Mouse (Mus musculus): Measurements from ENCODE around the gene Mycbp2. TPM values are rescaled to one million over a fixed set of nuclear protein-coding genes. Genes with fewer than 3 reads are reported as not detected.

The Mycbp2 gene
- polyA plus RNA-seq, 1 experiment from 2014 or later: 12.9 TPM

DNA sequence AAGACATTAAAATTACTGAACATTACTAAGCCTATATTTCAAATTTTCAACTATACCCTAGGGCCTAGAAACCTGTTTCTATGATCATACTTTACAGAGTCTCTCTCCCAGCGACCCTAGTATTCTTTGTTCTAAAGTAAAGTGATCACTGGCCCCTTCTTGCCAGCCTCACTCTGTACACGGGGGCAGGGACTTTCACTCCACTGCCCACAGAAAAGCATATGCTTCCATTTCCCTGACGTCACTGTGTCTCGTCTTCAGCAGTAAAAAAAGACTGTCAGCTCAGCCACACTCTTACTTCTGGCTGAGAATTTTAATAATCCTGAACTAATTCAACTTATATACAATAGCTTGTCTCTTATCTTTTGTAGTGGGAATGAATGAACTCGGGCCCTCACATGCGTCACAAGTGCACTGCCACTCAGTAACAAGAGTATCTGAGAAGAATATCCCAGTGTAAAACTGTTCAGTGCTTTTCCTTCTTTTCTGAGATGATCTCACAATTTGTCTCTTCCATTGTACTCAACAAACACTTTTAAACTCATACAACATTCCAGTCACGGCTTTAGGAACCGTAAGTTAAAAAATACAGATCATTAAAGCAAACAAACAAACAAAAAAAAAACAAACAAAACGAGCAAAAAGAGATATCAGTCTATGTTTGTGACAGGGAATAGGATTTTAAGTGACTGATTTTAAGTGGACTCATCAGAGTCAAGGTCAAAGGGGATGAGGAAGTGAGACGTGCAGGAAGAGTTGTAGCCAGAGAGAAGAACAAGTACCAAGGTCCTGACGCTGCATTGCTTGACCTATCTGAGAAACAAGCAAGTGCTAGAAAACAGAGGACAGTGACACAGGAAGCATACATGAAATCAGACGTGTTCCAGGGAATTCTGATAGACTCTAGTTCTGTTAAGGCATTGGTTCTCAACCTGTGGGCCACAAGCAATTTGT lies 112.7 kb downstream of the Mycbp2 start:
- 77% methylated on average over 12 of the region's 12 CpGs for WGBS
- no peak overlapping the region for H3K9ac ChIP-seq (ENCODE audit: low read depth, low read length)
- ATAC-seq: no peak
- 0 out of 2 replicates have a peak, but pooled peaks cover 2% of the 10 kb centered on the region for H3K36me3 ChIP-seq (ENCODE audit: control insufficient read depth, insufficient read depth, low read length)
- H3K4me3 ChIP-seq (ENCODE audit: low read length): no peak overlapping the region
- no peaks in the 10 kb centered on the region for H3K27me3 ChIP-seq (replicated peaks; ENCODE audit: control insufficient read depth, insufficient read depth, low read length)
- H3K4me2 ChIP-seq (ENCODE audit: low read depth, low read length): no peak overlapping the region
- no peaks in the 10 kb centered on the region for H3K4me1 ChIP-seq (ENCODE audit: control insufficient read depth, insufficient read depth, low read length)
- H3K9me3 ChIP-seq (ENCODE audit: control insufficient read depth, low read length): no peaks in the 10 kb centered on the region
- no peak overlapping the region for H3K27ac ChIP-seq (ENCODE audit: low read length)

DNA sequence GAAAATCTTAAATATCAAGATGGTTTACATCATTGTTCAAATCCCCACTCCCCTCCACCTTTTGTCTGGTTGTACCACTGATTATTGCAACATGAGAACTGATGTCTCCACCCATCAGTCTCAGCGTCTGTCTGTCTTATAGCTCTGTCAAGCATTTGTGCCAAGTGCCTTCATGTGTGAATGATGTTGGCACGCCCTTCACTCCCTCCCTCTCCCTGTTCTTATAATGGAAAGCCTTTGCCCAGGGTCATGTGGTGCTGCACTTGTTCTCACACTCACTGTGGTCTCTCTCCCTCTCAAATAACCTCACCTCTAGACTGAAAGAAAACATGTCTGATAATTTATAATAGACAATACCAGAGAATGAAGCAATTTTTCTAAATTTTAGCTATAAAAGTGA lies 124.3 kb downstream of the Mycbp2 start:
- H3K4me3 ChIP-seq (ENCODE audit: low read length): no peak overlapping the region
- H3K27ac ChIP-seq (ENCODE audit: low read length): no peak overlapping the region
- WGBS: 86% methylated on average over 2 of the region's 2 CpGs
- no peaks in the 10 kb centered on the region for H3K27me3 ChIP-seq (replicated peaks; ENCODE audit: control insufficient read depth, insufficient read depth, low read length)
- no peak overlapping the region for H3K4me2 ChIP-seq (ENCODE audit: low read depth, low read length)
- no peak for ATAC-seq
- H3K9ac ChIP-seq (ENCODE audit: low read depth, low read length): no peak overlapping the region
- no peaks in the 10 kb centered on the region for H3K9me3 ChIP-seq (ENCODE audit: control insufficient read depth, low read length)
- H3K4me1 ChIP-seq (ENCODE audit: control insufficient read depth, insufficient read depth, low read length): no peaks in the 10 kb centered on the region
- peaks cover 3% of the 10 kb centered on the region; the same call in 1 of the 2 replicates for H3K36me3 ChIP-seq (ENCODE audit: control insufficient read depth, insufficient read depth, low read length)

DNA sequence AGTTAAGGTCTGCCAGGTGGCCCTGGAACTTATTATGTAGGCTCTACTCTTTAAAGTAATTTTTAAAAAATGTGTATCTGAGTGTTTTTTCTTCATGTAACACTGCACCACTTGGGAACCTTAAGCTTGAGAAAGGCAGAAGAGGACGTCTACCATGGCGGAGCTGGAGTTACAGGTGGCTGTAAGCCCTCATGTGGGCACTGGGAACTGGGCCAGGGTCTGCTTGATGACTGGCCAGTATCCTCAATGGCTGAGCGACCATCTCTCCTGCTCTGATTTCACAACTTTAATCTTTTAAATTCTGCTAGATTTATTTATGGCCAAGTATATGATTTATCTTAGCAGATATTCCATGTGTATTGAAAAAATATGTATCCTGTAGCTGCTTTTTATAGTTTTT lies 124.9 kb downstream of the Mycbp2 start:
- no peak for ATAC-seq
- no peaks in the 10 kb centered on the region for H3K4me1 ChIP-seq (ENCODE audit: control insufficient read depth, insufficient read depth, low read length)
- no peaks in the 10 kb centered on the region for H3K9me3 ChIP-seq (ENCODE audit: control insufficient read depth, low read length)
- no peak overlapping the region for H3K9ac ChIP-seq (ENCODE audit: low read depth, low read length)
- H3K27ac ChIP-seq (ENCODE audit: low read length): no peak overlapping the region
- H3K4me3 ChIP-seq (ENCODE audit: low read length): no peak overlapping the region
- no peaks in the 10 kb centered on the region for H3K27me3 ChIP-seq (replicated peaks; ENCODE audit: control insufficient read depth, insufficient read depth, low read length)
- H3K36me3 ChIP-seq (ENCODE audit: control insufficient read depth, insufficient read depth, low read length): peaks cover 3% of the 10 kb centered on the region; the same call in 1 of the 2 replicates
- WGBS: 87% methylated on average over 3 of the region's 3 CpGs
- no peak overlapping the region for H3K4me2 ChIP-seq (ENCODE audit: low read depth, low read length)

DNA sequence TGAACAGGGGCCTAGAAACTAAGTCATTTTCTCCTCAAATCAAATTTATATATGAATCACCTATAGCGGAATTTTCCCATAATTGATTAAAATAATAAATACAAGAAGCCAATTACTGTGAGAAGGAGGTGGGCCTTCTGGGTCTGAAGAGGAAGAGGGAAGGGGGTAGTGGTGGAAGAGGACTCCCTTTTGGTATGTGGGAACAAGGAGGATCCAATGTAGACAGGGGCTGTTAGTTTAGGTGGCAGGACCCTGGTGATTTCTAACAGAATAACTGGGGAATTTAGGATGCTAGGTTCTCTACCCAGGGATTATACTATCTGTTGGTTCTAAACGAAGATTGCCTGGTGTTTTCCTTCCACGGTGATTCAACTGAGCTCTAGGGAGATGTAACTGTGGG lies 130.3 kb downstream of the Mycbp2 start:
- no peaks in the 10 kb centered on the region for H3K9me3 ChIP-seq (ENCODE audit: control insufficient read depth, low read length)
- no peaks in the 10 kb centered on the region for H3K27me3 ChIP-seq (replicated peaks; ENCODE audit: control insufficient read depth, insufficient read depth, low read length)
- no peak for ATAC-seq
- no peak overlapping the region for H3K27ac ChIP-seq (ENCODE audit: low read length)
- no peak overlapping the region for H3K4me2 ChIP-seq (ENCODE audit: low read depth, low read length)
- H3K4me3 ChIP-seq (ENCODE audit: low read length): no peak overlapping the region
- 85% methylated on average over 3 of the region's 3 CpGs for WGBS
- H3K36me3 ChIP-seq (ENCODE audit: control insufficient read depth, insufficient read depth, low read length): no peaks in the 10 kb centered on the region; the same call in 1 of the 2 replicates
- H3K4me1 ChIP-seq (ENCODE audit: control insufficient read depth, insufficient read depth, low read length): no peaks in the 10 kb centered on the region
- no peak overlapping the region for H3K9ac ChIP-seq (ENCODE audit: low read depth, low read length)

DNA sequence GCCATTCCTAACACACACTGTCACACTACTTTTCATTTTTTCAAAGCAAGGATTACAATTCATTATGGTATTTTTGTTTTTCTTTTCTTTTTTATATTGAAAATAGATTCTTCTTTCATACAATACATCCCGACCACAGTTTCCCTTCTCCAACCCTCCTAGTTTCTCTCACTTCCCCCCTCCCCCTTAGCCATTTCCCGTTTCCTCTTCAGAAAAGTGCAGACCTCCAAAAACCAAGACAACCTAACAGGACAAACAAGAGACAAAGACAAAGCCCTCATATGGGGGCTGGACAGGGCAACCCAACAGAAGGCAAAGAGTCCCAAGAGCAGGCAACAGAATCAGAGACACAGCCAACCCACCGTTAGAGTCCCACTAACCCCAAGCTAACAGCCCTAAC lies 160.0 kb downstream of the Mycbp2 start:
- no peaks in the 10 kb centered on the region for H3K9me3 ChIP-seq (ENCODE audit: control insufficient read depth, low read length)
- H3K27me3 ChIP-seq (replicated peaks; ENCODE audit: control insufficient read depth, insufficient read depth, low read length): no peaks in the 10 kb centered on the region
- H3K9ac ChIP-seq (ENCODE audit: low read depth, low read length): no peak overlapping the region
- H3K4me3 ChIP-seq (ENCODE audit: low read length): no peak overlapping the region
- no peak for ATAC-seq
- H3K36me3 ChIP-seq (ENCODE audit: control insufficient read depth, insufficient read depth, low read length): no peaks in the 10 kb centered on the region; the same call in 1 of the 2 replicates
- WGBS: 79% methylated on average over 3 of the region's 3 CpGs
- H3K27ac ChIP-seq (ENCODE audit: low read length): no peak overlapping the region
- H3K4me1 ChIP-seq (ENCODE audit: control insufficient read depth, insufficient read depth, low read length): no peaks in the 10 kb centered on the region
- no peak overlapping the region for H3K4me2 ChIP-seq (ENCODE audit: low read depth, low read length)

DNA sequence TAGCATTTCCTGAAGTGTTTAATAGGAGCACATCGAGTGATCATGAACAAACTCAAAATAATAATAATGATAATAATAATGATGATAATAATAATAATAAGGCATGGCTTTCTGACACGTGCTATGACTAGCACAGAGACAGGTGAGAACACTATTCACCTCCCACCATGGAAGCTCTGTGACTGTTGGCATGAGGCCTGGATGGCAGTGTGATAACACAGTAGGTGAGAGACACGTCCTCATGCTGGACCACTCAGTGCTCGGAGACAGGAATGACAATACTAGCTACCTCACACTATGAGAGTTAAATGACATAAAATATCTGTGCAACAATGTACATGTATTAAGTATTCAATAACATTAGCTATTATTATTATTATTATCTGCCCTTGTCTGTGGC lies 160.5 kb downstream of the Mycbp2 start:
- H3K4me3 ChIP-seq (ENCODE audit: low read length): no peak overlapping the region
- no peak overlapping the region for H3K9ac ChIP-seq (ENCODE audit: low read depth, low read length)
- H3K4me2 ChIP-seq (ENCODE audit: low read depth, low read length): no peak overlapping the region
- no peaks in the 10 kb centered on the region for H3K9me3 ChIP-seq (ENCODE audit: control insufficient read depth, low read length)
- no peaks in the 10 kb centered on the region; the same call in 1 of the 2 replicates for H3K36me3 ChIP-seq (ENCODE audit: control insufficient read depth, insufficient read depth, low read length)
- H3K27me3 ChIP-seq (replicated peaks; ENCODE audit: control insufficient read depth, insufficient read depth, low read length): no peaks in the 10 kb centered on the region
- 96% methylated on average over 4 of the region's 4 CpGs for WGBS
- H3K4me1 ChIP-seq (ENCODE audit: control insufficient read depth, insufficient read depth, low read length): no peaks in the 10 kb centered on the region
- H3K27ac ChIP-seq (ENCODE audit: low read length): no peak overlapping the region
- ATAC-seq: no peak

DNA sequence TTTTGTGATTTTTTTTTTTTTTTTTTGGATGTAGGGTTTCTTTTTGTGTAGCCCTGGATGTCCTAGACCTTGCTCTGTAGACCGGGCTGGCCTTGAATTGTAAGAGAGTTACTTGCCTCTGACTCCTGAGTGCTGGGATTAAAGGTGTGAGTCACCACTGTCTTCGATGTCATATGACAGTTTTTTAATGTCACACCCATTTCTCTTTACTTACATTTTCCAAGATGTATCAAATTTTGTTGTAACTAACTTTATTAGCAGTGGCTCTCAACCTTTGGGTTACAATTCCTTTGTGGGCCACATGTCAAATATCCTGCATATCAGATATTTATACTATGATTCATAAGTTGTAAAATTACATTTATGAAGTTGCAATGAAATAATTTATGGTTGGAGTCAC lies 166.5 kb downstream of the Mycbp2 start:
- no peak for ATAC-seq
- Histone ChIP-seq H3K27ac (ENCODE audit: low read length) (no peak overlapping the region), H3K9ac (ENCODE audit: low read depth, low read length) (no peak overlapping the region), H3K4me1 (ENCODE audit: control insufficient read depth, insufficient read depth, low read length) (no peaks in the 10 kb centered on the region), H3K4me3 (ENCODE audit: low read length) (no peak overlapping the region), H3K9me3 (ENCODE audit: control insufficient read depth, low read length) (no peaks in the 10 kb centered on the region), H3K36me3 (ENCODE audit: control insufficient read depth, insufficient read depth, low read length) (no peaks in the 10 kb centered on the region), H3K4me2 (ENCODE audit: low read depth, low read length) (no peak overlapping the region), H3K27me3 (replicated peaks; ENCODE audit: control insufficient read depth, insufficient read depth, low read length) (no peaks in the 10 kb centered on the region)
- 93% methylated on average over 2 of the region's 2 CpGs for WGBS

DNA sequence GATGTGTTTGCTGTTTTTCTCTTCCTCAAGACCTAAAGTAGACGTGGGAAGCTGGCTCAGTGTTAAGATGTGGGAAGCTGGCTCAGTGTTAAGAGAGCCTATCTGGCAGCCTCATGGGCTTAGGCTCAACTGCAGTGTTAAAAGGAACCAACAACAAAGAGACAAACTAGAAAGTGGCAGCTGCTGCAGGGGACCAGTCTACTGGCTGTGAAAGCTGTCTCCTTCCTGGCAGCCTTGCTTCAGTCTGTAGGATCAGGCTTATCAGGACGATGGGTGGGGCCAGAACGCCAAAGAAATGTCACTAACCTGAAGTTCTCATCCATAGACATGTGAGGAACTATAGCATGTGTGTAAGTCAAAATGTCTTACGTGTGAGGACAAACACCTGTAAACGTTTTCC lies 183.7 kb downstream of the Mycbp2 start:
- WGBS: 54% methylated on average over 5 of the region's 5 CpGs
- peak; percentile 52; the same call in 1 of the 2 replicates for ATAC-seq

DNA sequence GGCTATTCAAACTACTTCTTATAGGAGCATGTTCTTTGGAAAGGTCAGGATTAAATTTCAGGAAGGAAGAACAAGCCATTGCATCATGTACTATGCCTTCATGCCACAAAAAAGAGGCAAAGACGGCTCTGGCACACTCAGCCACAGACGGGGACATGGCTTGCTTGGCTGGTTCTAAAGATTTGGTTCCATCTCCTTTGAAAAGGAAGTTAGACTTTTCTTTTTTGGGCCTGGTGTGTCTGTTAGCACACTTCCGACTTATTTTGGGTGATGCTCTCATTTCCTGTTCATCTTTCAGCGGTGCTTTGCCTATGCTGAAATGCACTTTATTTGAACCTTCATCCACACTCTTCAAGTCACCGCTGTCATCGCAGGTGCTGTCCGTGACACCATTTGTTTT lies 190.9 kb downstream of the Mycbp2 start:
- no peak overlapping the region for H3K27ac ChIP-seq (ENCODE audit: low read length)
- no peaks in the 10 kb centered on the region for H3K9me3 ChIP-seq (ENCODE audit: control insufficient read depth, low read length)
- H3K27me3 ChIP-seq (replicated peaks; ENCODE audit: control insufficient read depth, insufficient read depth, low read length): no peaks in the 10 kb centered on the region
- no peak overlapping the region for H3K4me3 ChIP-seq (ENCODE audit: low read length)
- H3K36me3 ChIP-seq (ENCODE audit: control insufficient read depth, insufficient read depth, low read length): no peaks in the 10 kb centered on the region
- H3K4me2 ChIP-seq (ENCODE audit: low read depth, low read length): no peak overlapping the region
- H3K9ac ChIP-seq (ENCODE audit: low read depth, low read length): no peak overlapping the region
- H3K4me1 ChIP-seq (ENCODE audit: control insufficient read depth, insufficient read depth, low read length): no peaks in the 10 kb centered on the region
- no peak for ATAC-seq
- WGBS: 86% methylated on average over 7 of the region's 7 CpGs

More for the DNA sequence above, 183.7 kb downstream of the Mycbp2 start:
- Histone ChIP-seq H3K9me3 (ENCODE audit: control insufficient read depth, low read length) (no peaks in the 10 kb centered on the region), H3K27me3 (replicated peaks; ENCODE audit: control insufficient read depth, insufficient read depth, low read length) (no peaks in the 10 kb centered on the region), H3K4me1 (ENCODE audit: control insufficient read depth, insufficient read depth, low read length) (no peaks in the 10 kb centered on the region), H3K9ac (ENCODE audit: low read depth, low read length) (no peak overlapping the region), H3K4me3 (ENCODE audit: low read length) (no peak overlapping the region), H3K4me2 (ENCODE audit: low read depth, low read length) (no peak overlapping the region), H3K27ac (ENCODE audit: low read length) (no peak overlapping the region), H3K36me3 (ENCODE audit: control insufficient read depth, insufficient read depth, low read length) (no peaks in the 10 kb centered on the region)
